Mouse (Mus musculus) CH12.LX (cell line): ENCODE data around the gene Tacr2. TPM values are rescaled to one million over a fixed set of nuclear protein-coding genes. Genes with fewer than 3 reads are reported as not detected.

Experiments
- DNase-seq: peaks from one replicate; pipeline ENCODE4 v3.0.0-alpha.2; 2013; ENCODE audit errors: extremely low read depth
- H3K27ac ChIP-seq: 2 replicates; pipeline ENCODE4 v1.5.1; 2012; ENCODE audit warnings: low read depth, mild to moderate bottlenecking, control low read depth, moderate library complexity; ENCODE audit not compliant: insufficient read depth
- H3K27me3 ChIP-seq: replicated peaks from 2 replicates; pipeline ENCODE3; 2012; ENCODE audit warnings: inconsistent platforms
- H3K36me3 ChIP-seq, 2 experiments: replicated peaks in 1 of 2; 2 replicates each; pipeline versions ENCODE3 to v1.6.1; 2012; ENCODE audit warnings: inconsistent platforms in 1 of 2, low read length in 1 of 2, mild to moderate bottlenecking in 1 of 2, mixed read lengths in 1 of 2, moderate library complexity in 1 of 2; ENCODE audit not compliant: control insufficient read depth in 1 of 2, insufficient read depth in 1 of 2
- H3K4me1 ChIP-seq, 2 experiments: 2 replicates each; pipeline ENCODE4 v1.6.1; 2012; ENCODE audit warnings: inconsistent platforms in 1 of 2, moderate library complexity in 1 of 2; ENCODE audit not compliant: insufficient read depth in 2 of 2, control insufficient read depth in 1 of 2
- H3K4me2 ChIP-seq: 2 replicates; pipeline ENCODE4 v1.6.1; 2012; ENCODE audit warnings: low read depth, mild to moderate bottlenecking, control low read depth; ENCODE audit not compliant: poor library complexity, insufficient read depth, severe bottlenecking
- H3K4me3 ChIP-seq, 3 experiments: fragments of 150-350 bp in 1 of 3; sonication (generic) in 1 of 3; replicated peaks in 1 of 3; 2 replicates each; pipeline versions ENCODE3 to v1.5.1; 2011 to 2012; ENCODE audit warnings: low read depth in 2 of 3, low read length in 2 of 3, mild to moderate bottlenecking in 2 of 3, moderate library complexity in 2 of 3, control low read depth in 1 of 3, improper control_type of control experiment in 1 of 3, inconsistent platforms in 1 of 3, mixed read lengths in 1 of 3; ENCODE audit not compliant: poor library complexity in 1 of 3
- H3K79me2 ChIP-seq: replicated peaks from 2 replicates; pipeline ENCODE4 v1.6.1; 2012; ENCODE audit warnings: mild to moderate bottlenecking, moderate library complexity; ENCODE audit not compliant: control insufficient read depth, poor library complexity, insufficient read depth, severe bottlenecking; ENCODE audit errors: extremely low read depth
- H3K9ac ChIP-seq: 2 replicates; pipeline ENCODE4 v1.6.1; 2012; ENCODE audit warnings: low read depth, mild to moderate bottlenecking, control low read depth, moderate library complexity; ENCODE audit not compliant: insufficient read depth
- H3K9me3 ChIP-seq: replicated peaks from 2 replicates; pipeline ENCODE3; 2012; ENCODE audit warnings: low read length, inconsistent platforms, mixed read lengths
- CHD2 ChIP-seq: IDR thresholded peaks from 2 replicates; pipeline ENCODE4 v1.6.1; 2011; ENCODE audit warnings: low read length, improper control_type of control experiment
- CTCF ChIP-seq, 2 experiments: IDR thresholded peaks in 1 of 2; conservative IDR thresholded peaks in 1 of 2; 2 replicates each; pipeline ENCODE4 v1.5.1; 2011 to 2012; ENCODE audit warnings: low read depth in 2 of 2, low read length in 2 of 2, improper control_type of control experiment in 1 of 2, inconsistent platforms in 1 of 2, mild to moderate bottlenecking in 1 of 2, moderate library complexity in 1 of 2
- E2F4 ChIP-seq: IDR thresholded peaks from 2 replicates; pipeline ENCODE4 v1.6.1; 2011; ENCODE audit warnings: low read depth, low read length, improper control_type of control experiment; ENCODE audit not compliant: insufficient replicate concordance
- ELF1 ChIP-seq: IDR thresholded peaks from 2 replicates; pipeline ENCODE4 v1.6.1; 2014; ENCODE audit warnings: low read depth, mild to moderate bottlenecking, inconsistent platforms, low read length, improper control_type of control experiment
- GABPA ChIP-seq: IDR thresholded peaks from 2 replicates; pipeline ENCODE4 v1.6.1; 2012; ENCODE audit warnings: low read depth, low read length, improper control_type of control experiment, inconsistent platforms; ENCODE audit not compliant: insufficient replicate concordance
- IRF4 ChIP-seq: IDR thresholded peaks from 2 replicates; pipeline ENCODE4 v1.6.1; 2014; ENCODE audit warnings: low read depth, mild to moderate bottlenecking, inconsistent platforms, low read length, improper control_type of control experiment
- JUN ChIP-seq: IDR thresholded peaks from 2 replicates; pipeline ENCODE4 v1.6.1; 2011; ENCODE audit warnings: low read depth, mild to moderate bottlenecking, low read length, improper control_type of control experiment, moderate library complexity; ENCODE audit not compliant: insufficient read depth
- KAT2A ChIP-seq: IDR thresholded peaks from 2 replicates; pipeline ENCODE4 v1.6.1; 2012; ENCODE audit warnings: low read length, improper control_type of control experiment, inconsistent platforms; ENCODE audit not compliant: insufficient replicate concordance
- MAFK ChIP-seq: IDR thresholded peaks from 2 replicates; pipeline ENCODE4 v1.6.1; 2011; ENCODE audit warnings: low read length, improper control_type of control experiment; ENCODE audit not compliant: insufficient replicate concordance
- MAX ChIP-seq: IDR thresholded peaks from 2 replicates; pipeline ENCODE4 v1.6.1; 2011; ENCODE audit warnings: low read length, improper control_type of control experiment
- NELFE ChIP-seq: IDR thresholded peaks from 2 replicates; pipeline ENCODE4 v1.6.1; 2011; ENCODE audit warnings: low read depth, low read length, improper control_type of control experiment
- NRF1 ChIP-seq: IDR thresholded peaks from 2 replicates; pipeline ENCODE4 v1.6.1; 2014; ENCODE audit warnings: low read depth, mild to moderate bottlenecking, inconsistent platforms, low read length, improper control_type of control experiment, moderate library complexity
- PAX5 ChIP-seq: IDR thresholded peaks from 2 replicates; pipeline ENCODE4 v1.6.1; 2012; ENCODE audit warnings: low read length, inconsistent platforms, mixed read lengths
- POLR2A ChIP-seq: IDR thresholded peaks from 2 replicates; pipeline ENCODE4 v1.6.1; 2011; ENCODE audit warnings: low read depth, mild to moderate bottlenecking, improper control_type of control experiment, low read length
- POLR2AphosphoS2 ChIP-seq: IDR thresholded peaks from 2 replicates; pipeline ENCODE4 v1.6.1; 2011; ENCODE audit warnings: low read depth, low read length, improper control_type of control experiment
- RCOR1 ChIP-seq: conservative IDR thresholded peaks from 2 replicates; pipeline ENCODE4 v1.6.1; 2012; ENCODE audit warnings: low read depth, mild to moderate bottlenecking, inconsistent platforms, low read length, improper control_type of control experiment
- SIN3A ChIP-seq: IDR thresholded peaks from 2 replicates; pipeline ENCODE4 v1.6.1; 2012; ENCODE audit warnings: low read length, improper control_type of control experiment, inconsistent platforms
- SMC3 ChIP-seq: IDR thresholded peaks from 2 replicates; pipeline ENCODE4 v1.6.1; 2011; ENCODE audit warnings: low read depth, low read length, improper control_type of control experiment
- TBP ChIP-seq: conservative IDR thresholded peaks from 2 replicates; pipeline ENCODE4 v1.6.1; 2011; ENCODE audit warnings: low read depth, low read length, improper control_type of control experiment
- TCF12 ChIP-seq: IDR thresholded peaks from 2 replicates; pipeline ENCODE4 v1.6.1; 2014; ENCODE audit warnings: low read depth, mild to moderate bottlenecking, inconsistent platforms, low read length, improper control_type of control experiment
- USF2 ChIP-seq: conservative IDR thresholded peaks from 2 replicates; pipeline ENCODE4 v1.6.1; 2011; ENCODE audit warnings: low read depth, low read length, improper control_type of control experiment
- ZC3H11A ChIP-seq: IDR thresholded peaks from 2 replicates; pipeline ENCODE4 v1.6.1; 2012; ENCODE audit warnings: low read depth, mild to moderate bottlenecking, inconsistent platforms, low read length, improper control_type of control experiment
- ZMIZ1 ChIP-seq: IDR thresholded peaks from 2 replicates; pipeline ENCODE4 v1.6.1; 2012; ENCODE audit warnings: low read depth, mild to moderate bottlenecking, inconsistent platforms, low read length, improper control_type of control experiment
- ZNF384 ChIP-seq: IDR thresholded peaks from 2 replicates; pipeline ENCODE4 v1.6.1; 2012; ENCODE audit warnings: low read depth, low read length, improper control_type of control experiment, inconsistent platforms
- dilution Hi-C: fragments of 300-500 bp; cut with MboI; formaldehyde crosslinking; loops from 2 replicates; pipeline ENCODE4 v1.14.3; 2020; ENCODE audit warnings: low sequenced_read_pairs; ENCODE audit not compliant: extremely low pct_unique_long_range_greater_than_20kb, extremely low pct_ligation_motif_present
- in situ Hi-C: fragments of 300-500 bp; cut with MboI; formaldehyde crosslinking; loops from 3 replicates; pipeline ENCODE4 v1.14.3; 2019; ENCODE audit warnings: low sequenced_read_pairs, low pct_ligation_motif_present, low pct_unique_long_range_greater_than_20kb, mixed read lengths
- polyA plus RNA-seq: library from polyadenylated mRNA; unstranded; fragments of >175 nt; gene quantifications from 2 replicates; pipeline ENCODE4 v1.2.1, GENCODE M21; 2012; ENCODE audit warnings: low read depth; ENCODE audit not compliant: insufficient read length
- total RNA-seq, 2 experiments: library from RNA; depleted of rRNA; stranded (reverse); fragments of 300-350 nt in 1 of 2; fragments of >200 nt in 1 of 2; gene quantifications; 2 replicates each; pipeline ENCODE4 v1.2.3; 2012 to 2014

Gene Tacr2
- total and polyA plus RNA-seq, 3 experiments: 0.04 to 0.24 (median 0.13) TPM

GRCm38 (mm10) chr10:62231395-62231732, 20.9 kb upstream of the Tacr2 start:
- Histone ChIP-seq H3K9me3 (no peaks in the 10 kb centered on the region), H3K36me3 (no peaks in the 10 kb centered on the region), H3K4me3 (no peak overlapping the region), H3K79me2 (no peaks in the 10 kb centered on the region), H3K27me3 (peaks cover 62% of the 10 kb centered on the region), H3K4me2 (peak overlapping the region; percentile 72), H3K4me1 (peaks cover 3 to 4% of the 10 kb centered on the region in 2 experiments; a peak in 1 of 4 replicates), H3K9ac (no peak overlapping the region), H3K27ac (no peak overlapping the region)
- TF ChIP-seq E2F4: no peak
- TF ChIP-seq ZNF384: no peak
- TF ChIP-seq TCF12: no peak
- no peak for TF ChIP-seq CTCF (conservative IDR thresholded peaks at IDR 0.05 in 1 of 2, IDR thresholded peaks at IDR 0.05 in 1 of 2; ENCODE audit: low read depth in 2 of 2, low read length in 2 of 2)
- no peak for TF ChIP-seq ELF1
- no peak for TF ChIP-seq PAX5
- no peak for TF ChIP-seq ZMIZ1
- no peak for TF ChIP-seq SMC3
- TF ChIP-seq MAFK: no peak
- no peak for TF ChIP-seq ZC3H11A
- TF ChIP-seq KAT2A: no peak
- TF ChIP-seq CHD2: no peak
- TF ChIP-seq NRF1: no peak
- no peak for TF ChIP-seq USF2
- no peak for TF ChIP-seq JUN
- TF ChIP-seq POLR2A: no peak
- dilution Hi-C loops (no loop called here), in situ Hi-C loops (no loop called here)
- no peak for DNase-seq

- Histone ChIP-seq H3K36me3 (no peaks in the 10 kb centered on the region), H3K4me1 (peaks cover 3 to 4% of the 10 kb centered on the region in 2 experiments; a peak in 1 of 4 replicates), H3K79me2 (no peaks in the 10 kb centered on the region), H3K4me2 (no peak overlapping the region), H3K9ac (no peak overlapping the region), H3K9me3 (no peaks in the 10 kb centered on the region), H3K4me3 (no peak overlapping the region), H3K27me3 (peaks cover 58% of the 10 kb centered on the region), H3K27ac (no peak overlapping the region)
- in situ Hi-C loops: no loop called here
- DNase-seq: no peak
- no peak for TF ChIP-seq JUN
- no peak for TF ChIP-seq SIN3A
- TF ChIP-seq MAX: no peak
- no peak for TF ChIP-seq TBP
- no peak for TF ChIP-seq POLR2A
- no peak for TF ChIP-seq IRF4
- no peak for TF ChIP-seq KAT2A
- TF ChIP-seq GABPA: no peak
- no peak for TF ChIP-seq ZC3H11A
- TF ChIP-seq ZMIZ1: no peak
- no peak for TF ChIP-seq RCOR1
- no peak for TF ChIP-seq POLR2AphosphoS2
- no peak for TF ChIP-seq NELFE
- no peak for TF ChIP-seq ELF1
- dilution Hi-C loops: no loop called here
Observed at GRCm38 (mm10) chr10:62231811-62232210, 20.4 kb upstream of the Tacr2 start.
